Mouse (Mus musculus) heart, embryonic 13.5 days (tissue): ENCODE results near the gene Cbfa2t2. TPM values are rescaled to one million over a fixed set of nuclear protein-coding genes. Genes with fewer than 3 reads are reported as not detected.
A peak's percentile ranks its signal among the peaks of the same experiment; 100 is the strongest.

ENCODE experiments used
- ATAC-seq: fragments of 200-750 bp; cut with Nextera tagmentation; 2 replicates; pipeline ENCODE4 v1.8.0; 2017; ENCODE audit warnings: moderate TSS enrichment; ENCODE audit not compliant: insufficient number of reproducible peaks, low FRiP score, low TSS enrichment; ENCODE audit errors: extremely low read depth
- H3K27ac ChIP-seq: fragments of 300-500 bp; sonication (generic); replicated peaks from 2 replicates; pipeline ENCODE4 v1.5.1; 2015; ENCODE audit warnings: moderate library complexity, mild to moderate bottlenecking, inconsistent platforms
- H3K27me3 ChIP-seq: fragments of 300-500 bp; sonication (generic); replicated peaks from 2 replicates; pipeline ENCODE4 v1.6.1; 2015; ENCODE audit warnings: mild to moderate bottlenecking, inconsistent platforms
- H3K36me3 ChIP-seq: fragments of 300-500 bp; sonication (generic); 2 replicates; pipeline ENCODE4 v1.6.1; 2015; ENCODE audit warnings: mild to moderate bottlenecking, inconsistent platforms
- H3K4me1 ChIP-seq: fragments of 300-500 bp; sonication (generic); 2 replicates; pipeline ENCODE4 v1.6.1; 2015; ENCODE audit warnings: inconsistent platforms
- H3K4me2 ChIP-seq: fragments of 300-500 bp; sonication (generic); 2 replicates; pipeline ENCODE4 v1.6.1; 2015; ENCODE audit warnings: inconsistent platforms, mild to moderate bottlenecking, moderate library complexity
- H3K4me3 ChIP-seq: fragments of 300-500 bp; sonication (generic); 2 replicates; pipeline ENCODE4 v1.5.1; 2015; ENCODE audit warnings: moderate library complexity, mild to moderate bottlenecking, inconsistent platforms
- H3K9ac ChIP-seq: fragments of 300-500 bp; sonication (generic); 2 replicates; pipeline ENCODE4 v1.6.1; 2015; ENCODE audit warnings: inconsistent platforms, mild to moderate bottlenecking, moderate library complexity
- H3K9me3 ChIP-seq: fragments of 300-500 bp; sonication (generic); 2 replicates; pipeline ENCODE4 v1.6.1; 2016; ENCODE audit warnings: inconsistent platforms
- WGBS: fragments of 180-500 bp; shearing (Covaris S2); methylation state at CpG from one replicate; pipeline ENCODE4 v1.1.7; 2015; ENCODE audit warnings: mixed read lengths; 5-methylcytosine and 5-hydroxymethylcytosine counted together
- polyA plus RNA-seq: library from polyadenylated mRNA; unstranded; fragments of >200 nt; fragmentation: Nextera tagmentation; extraction: Ambion mirVana; gene quantifications from 2 replicates; pipeline ENCODE4 v1.2.1, GENCODE M21; 2015

Gene Cbfa2t2
- polyA plus RNA-seq, 1 experiment from 2014 or later = 29.2 TPM

DNA sequence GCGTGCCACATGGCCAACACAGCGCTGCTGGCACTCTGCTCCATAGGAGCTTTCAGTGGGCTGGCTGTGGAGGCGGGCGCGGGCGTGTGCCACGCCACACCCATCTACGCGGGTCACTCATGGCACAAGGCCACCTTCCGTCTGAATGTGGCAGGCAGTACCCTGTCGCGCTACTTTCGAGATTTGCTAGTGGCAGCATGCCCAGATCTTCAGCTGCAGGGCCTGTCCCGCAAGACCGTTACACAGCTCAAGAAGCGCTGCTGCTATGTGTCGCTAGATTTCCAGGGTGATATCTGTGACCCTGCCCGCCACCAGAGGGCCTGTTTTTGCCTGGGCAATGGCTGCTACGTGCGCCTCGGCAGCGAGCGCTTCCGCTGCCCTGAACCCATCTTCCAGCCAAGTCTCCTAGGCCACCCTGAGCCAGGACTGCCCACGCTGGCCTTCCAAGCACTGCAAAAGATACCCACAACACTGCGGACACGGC lies 116.2 kb downstream of the Cbfa2t2 start:
- Histone ChIP-seq H3K9me3 (no peaks in the 10 kb centered on the region), H3K27me3 (peaks cover 53% of the 10 kb centered on the region), H3K9ac (peak overlapping the region; percentile 66), H3K4me1 (peaks cover 43% of the 10 kb centered on the region), H3K27ac (no peak overlapping the region), H3K36me3 (no peaks in the 10 kb centered on the region), H3K4me3 (peak overlapping the region; percentile 42), H3K4me2 (peak overlapping the region; percentile 69)
- 0 out of 2 replicates have a peak, but pooled peaks have one; percentile 8 for ATAC-seq
- WGBS = 17% methylated on average over 26 of the region's 27 CpGs

GRCm38 (mm10) chr2:154555235-154555634 lies 119.0 kb downstream of the Cbfa2t2 start:
- Histone ChIP-seq H3K9ac (no peak overlapping the region), H3K27me3 (peaks cover 46% of the 10 kb centered on the region)

GRCm38 (mm10) chr2:154557184-154557832 lies 121.0 kb downstream of the Cbfa2t2 start:
- no peak overlapping the region for H3K4me2 ChIP-seq
- no peak for ATAC-seq
- WGBS = 46% methylated on average over 5 of the region's 5 CpGs

More at GRCm38 (mm10) chr2:154555235-154555634, 119.0 kb downstream of the Cbfa2t2 start:
- no peaks in the 10 kb centered on the region for H3K9me3 ChIP-seq
- no peak overlapping the region for H3K4me2 ChIP-seq
- H3K27ac ChIP-seq = no peak overlapping the region
- H3K36me3 ChIP-seq = no peaks in the 10 kb centered on the region
- H3K4me1 ChIP-seq = peaks cover 53% of the 10 kb centered on the region
- H3K4me3 ChIP-seq = no peak overlapping the region
- no peak for ATAC-seq
- 74% methylated on average over 6 of the region's 6 CpGs for WGBS

GRCm38 (mm10) chr2:154558264-154559039 lies 122.2 kb downstream of the Cbfa2t2 start, which contains the start of gene Necab3:
Necab3 (minus strand) TSS chr2:154558890.
- peak within 1 kb of the TSS; percentile 63 for H3K4me2 ChIP-seq
- peaks cover 40% of the 10 kb centered on the region for H3K4me1 ChIP-seq
- H3K9ac ChIP-seq = peak within 1 kb of the TSS; percentile 37
- no peaks in the 10 kb centered on the region for H3K9me3 ChIP-seq
- H3K4me3 ChIP-seq = peak within 1 kb of the TSS; percentile 35
- WGBS = 6% methylated on average over 34 of the region's 34 CpGs
- H3K27ac ChIP-seq = no peak within 1 kb of the TSS
- no peak for ATAC-seq
- H3K36me3 ChIP-seq = peaks cover 29% of the 10 kb centered on the region
- H3K27me3 ChIP-seq = peaks cover 15% of the 10 kb centered on the region

More at GRCm38 (mm10) chr2:154557184-154557832, 121.0 kb downstream of the Cbfa2t2 start:
- Histone ChIP-seq H3K27me3 (peaks cover 25% of the 10 kb centered on the region), H3K36me3 (peaks cover 18% of the 10 kb centered on the region), H3K9me3 (no peaks in the 10 kb centered on the region), H3K4me1 (peaks cover 46% of the 10 kb centered on the region), H3K4me3 (no peak overlapping the region), H3K9ac (no peak overlapping the region), H3K27ac (no peak overlapping the region)

DNA sequence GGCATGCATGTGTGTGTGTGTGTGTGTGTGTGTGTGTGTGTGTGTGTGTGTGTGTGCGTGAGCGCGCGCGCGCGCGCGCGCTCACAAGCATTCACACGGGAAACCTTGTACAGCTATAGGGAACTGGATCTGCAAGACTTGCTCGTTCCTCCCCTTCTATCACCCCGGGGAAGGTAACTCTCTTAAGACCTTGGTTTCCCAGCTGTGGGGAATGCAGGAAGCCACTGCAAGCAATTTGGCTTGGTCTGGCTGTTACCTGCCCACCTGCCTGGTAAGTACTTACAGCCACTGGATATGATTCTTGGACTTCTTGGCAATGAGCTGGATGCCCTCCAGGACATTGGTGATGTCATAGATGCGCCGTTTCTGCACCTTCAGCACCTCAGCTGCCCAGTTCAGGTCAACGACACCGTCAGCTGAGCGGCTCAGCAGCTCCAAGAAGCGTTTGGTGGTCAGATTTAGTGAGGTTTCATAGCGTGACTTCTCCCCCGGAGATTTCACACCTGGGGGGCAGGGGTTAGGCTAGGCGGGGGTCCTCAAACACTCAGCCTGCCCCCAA lies 127.4 kb downstream of the Cbfa2t2 start:
- no peak for ATAC-seq
- Histone ChIP-seq H3K4me2 (no peak overlapping the region), H3K9ac (no peak overlapping the region), H3K27ac (no peak overlapping the region), H3K9me3 (no peaks in the 10 kb centered on the region), H3K27me3 (0 out of 2 replicates have a peak, but pooled peaks cover 7% of the 10 kb centered on the region), H3K4me3 (no peak overlapping the region), H3K4me1 (peaks cover 38% of the 10 kb centered on the region), H3K36me3 (peaks cover 36% of the 10 kb centered on the region)
- WGBS = 84% methylated on average over 22 of the region's 22 CpGs

- no peaks in the 10 kb centered on the region for H3K9me3 ChIP-seq
- H3K4me3 ChIP-seq = no peak overlapping the region
- no peak overlapping the region for H3K4me2 ChIP-seq
- no peak overlapping the region for H3K27ac ChIP-seq
- H3K36me3 ChIP-seq = peaks cover 33% of the 10 kb centered on the region
- WGBS = 70% methylated on average over 3 of the region's 3 CpGs
- ATAC-seq = no peak
- H3K4me1 ChIP-seq = peaks cover 34% of the 10 kb centered on the region
- H3K27me3 ChIP-seq = no peaks in the 10 kb centered on the region
- H3K9ac ChIP-seq = 0 out of 2 replicates have a peak overlapping the region, but pooled peaks have one; percentile 2
Measured at GRCm38 (mm10) chr2:154565562-154565961, 129.3 kb downstream of the Cbfa2t2 start.

- ATAC-seq = no peak
- 61% methylated on average over 8 of the region's 8 CpGs for WGBS
- Histone ChIP-seq H3K9me3 (no peaks in the 10 kb centered on the region), H3K9ac (peak overlapping the region; percentile 9; the same call in 1 of the 2 replicates), H3K36me3 (peaks cover 22% of the 10 kb centered on the region), H3K4me3 (no peak overlapping the region), H3K27me3 (no peaks in the 10 kb centered on the region), H3K4me1 (peaks cover 39% of the 10 kb centered on the region), H3K4me2 (no peak overlapping the region), H3K27ac (no peak overlapping the region)
Measured at GRCm38 (mm10) chr2:154566641-154567040, 130.4 kb downstream of the Cbfa2t2 start.

- Histone ChIP-seq H3K4me2 (peak overlapping the region; percentile 90), H3K9me3 (no peaks in the 10 kb centered on the region), H3K4me1 (peaks cover 39% of the 10 kb centered on the region), H3K27ac (peak overlapping the region; percentile 77), H3K36me3 (peaks cover 14% of the 10 kb centered on the region), H3K4me3 (peak overlapping the region; percentile 84), H3K9ac (peak overlapping the region; percentile 87), H3K27me3 (no peaks in the 10 kb centered on the region)
- ATAC-seq = no peak
- WGBS = 65% methylated on average over 2 of the region's 2 CpGs
Measured at GRCm38 (mm10) chr2:154567766-154568165, 131.5 kb downstream of the Cbfa2t2 start.

- Histone ChIP-seq H3K4me3 (peak overlapping the region; percentile 84), H3K9ac (peak overlapping the region; percentile 87), H3K27me3 (no peaks in the 10 kb centered on the region), H3K4me2 (peak overlapping the region; percentile 90), H3K27ac (peak overlapping the region; percentile 77), H3K4me1 (peaks cover 39% of the 10 kb centered on the region), H3K36me3 (peaks cover 7% of the 10 kb centered on the region), H3K9me3 (no peaks in the 10 kb centered on the region)
- 20% methylated on average over 10 of the region's 10 CpGs for WGBS
- no peak for ATAC-seq
Measured at GRCm38 (mm10) chr2:154568329-154569070, 132.2 kb downstream of the Cbfa2t2 start.

GRCm38 (mm10) chr2:154569071-154569748 lies 132.9 kb downstream of the Cbfa2t2 start:
- Histone ChIP-seq H3K4me3 (peak overlapping the region; percentile 84), H3K27me3 (no peaks in the 10 kb centered on the region), H3K27ac (peak overlapping the region; percentile 77), H3K9ac (peak overlapping the region; percentile 87), H3K36me3 (no peaks in the 10 kb centered on the region; the same call in 1 of the 2 replicates), H3K4me1 (peaks cover 39% of the 10 kb centered on the region), H3K9me3 (no peaks in the 10 kb centered on the region), H3K4me2 (peak overlapping the region; percentile 90)
- ATAC-seq = peak; percentile 76
- WGBS = 0% methylated on average over 63 of the region's 70 CpGs
